Comparison of ENCODE assay signal across 20 mouse cellular contexts in genomic region chr3:66466321-66466720, GRCm38 (mm10).
DNase-seq lines count a peak whose midpoint lies in the region; ATAC-seq and TF ChIP-seq lines count a peak whose summit lies in the region.
"Had no signal": no experiment of that assay in that cellular context is flagged by ENCODE, and none has a peak within 500 bp of the region (broad histone marks: within the 10 kb centered on the region; RNA-seq: fewer than 3 reads in every experiment).

No protein-coding gene starts in this region.

- no peaks in the 10 kb centered on the region for H3K27me3 ChIP-seq in midbrain, embryonic 13.5 days
- H3K27me3 ChIP-seq: forebrain, embryonic 15.5 days; heart, embryonic 13.5 days; hindbrain, embryonic 12.5 days; stomach, embryonic 15.5 days had no signal

- no peak overlapping the region for H3K27ac ChIP-seq in midbrain, embryonic 13.5 days
- H3K27ac ChIP-seq: forebrain, embryonic 15.5 days; heart, embryonic 13.5 days; hindbrain, embryonic 12.5 days; kidney, postnatal 0 days; midbrain, embryonic 10.5 days; stomach, embryonic 15.5 days had no signal

- no peaks in the 10 kb centered on the region for H3K9me3 ChIP-seq in midbrain, embryonic 13.5 days
- H3K9me3 ChIP-seq: forebrain, embryonic 15.5 days; heart, embryonic 13.5 days; hindbrain, embryonic 12.5 days; midbrain, embryonic 10.5 days; stomach, embryonic 15.5 days had no signal

- intact Hi-C loops in left cerebral cortex, postnatal 25 days (cut with DNase I): no loop called here

- H3K4me2 ChIP-seq in midbrain, embryonic 13.5 days (replicated peaks): no peak overlapping the region
- H3K4me2 ChIP-seq: forebrain, embryonic 15.5 days; heart, embryonic 13.5 days; hindbrain, embryonic 12.5 days; stomach, embryonic 15.5 days had no signal

- WGBS in midbrain, embryonic 13.5 days: 82% methylated on average over 5 of the region's 5 CpGs

- no peak overlapping the region for H3K4me3 ChIP-seq in midbrain, embryonic 13.5 days (replicated peaks)
- H3K4me3 ChIP-seq: forebrain, embryonic 15.5 days; heart, embryonic 13.5 days; hindbrain, embryonic 12.5 days; midbrain, embryonic 10.5 days; stomach, embryonic 15.5 days had no signal

- H3K36me3 ChIP-seq in midbrain, embryonic 13.5 days: no peaks in the 10 kb centered on the region
- H3K36me3 ChIP-seq: forebrain, embryonic 15.5 days; heart, embryonic 13.5 days; hindbrain, embryonic 12.5 days; midbrain, embryonic 10.5 days; stomach, embryonic 15.5 days had no signal

- H3K9ac ChIP-seq in midbrain, embryonic 13.5 days (replicated peaks): no peak overlapping the region
- H3K9ac ChIP-seq: forebrain, embryonic 15.5 days; heart, embryonic 13.5 days; hindbrain, embryonic 12.5 days; stomach, embryonic 15.5 days had no signal

- no peaks in the 10 kb centered on the region for H3K4me1 ChIP-seq in midbrain, embryonic 13.5 days (replicated peaks)
- H3K4me1 ChIP-seq: forebrain, embryonic 15.5 days; hindbrain, embryonic 12.5 days; midbrain, embryonic 10.5 days; stomach, embryonic 15.5 days had no signal

- DNase-seq in cerebellum, postnatal 14 days: peak; percentile 10 to 22
- peak; percentile 43 for DNase-seq in brain, embryonic 14.5 days (ENCODE audit: low read depth)
- DNase-seq in left cerebral cortex, postnatal 25 days (ENCODE audit: low spot score in 2 of 2): peak; percentile 9 to 59
- peak; percentile 10 for DNase-seq in right cerebral cortex, postnatal 25 days
- DNase-seq in heart, adult 9 months (ENCODE audit: low spot score in 2 of 2): no peak
- DNase-seq: adrenal gland, postnatal 36 days; cerebellum, adult 18-20 months; gastrocnemius, postnatal 25 days; heart, adult 18-20 months; kidney, adult 2 months; thymus, postnatal 36 days had no signal

- no peak for TF ChIP-seq POLR2A in brain, embryonic 14.5 days (IDR thresholded peaks at IDR 0.05; ENCODE audit: borderline replicate concordance, extremely low read depth, insufficient read depth, insufficient read length, poor library complexity, severe bottlenecking)

- no peak for ATAC-seq in cerebellum, adult (ENCODE audit: insufficient number of reproducible peaks, low FRiP score, low TSS enrichment)
- ATAC-seq in midbrain, embryonic 13.5 days: no peak
- ATAC-seq: forebrain, embryonic 15.5 days; lung, postnatal 0 days had no signal

- TF ChIP-seq CTCF in brain, embryonic 14.5 days (IDR thresholded peaks at IDR 0.05; ENCODE audit: borderline replicate concordance, extremely low read depth, insufficient read depth, insufficient read length): no peak

Comparison
In these comparisons a context has a peak if more than half of its experiments do, and no peak if none do; other contexts are left out.
1. DNase-seq: peak in cerebellum, postnatal 14 days (2 of 2), brain, embryonic 14.5 days (single experiment), left cerebral cortex, postnatal 25 days (2 of 2) and right cerebral cortex, postnatal 25 days (single experiment); none in heart, adult 9 months (0 of 2).